Mouse (Mus musculus) liver (tissue): ENCODE results near the gene Fxyd3.

Experiments used
- DNase-seq: peaks from one replicate; pipeline ENCODE4 v3.0.0-alpha.2; 2020; ENCODE audit warnings: mixed read lengths

Fxyd3 gene

GRCm38 (mm10) chr7:31076492-31076891 lies at the start of gene Fxyd3:
Gene Fxyd3, minus strand, starts transcription at chr7:31076704.
- DNase-seq = no peak

GRCm38 (mm10) chr7:31125116-31125515 lies 48.6 kb upstream of the Fxyd3 start:
- no peak for DNase-seq

- DNase-seq = no peak
These were observed 47.9 kb upstream of the Fxyd3 start for GRCm38 (mm10) chr7:31124381-31124780.

GRCm38 (mm10) chr7:31123697-31124096 lies 47.2 kb upstream of the Fxyd3 start:
- DNase-seq = no peak

- DNase-seq = no peak
These were observed 46.4 kb upstream of the Fxyd3 start for GRCm38 (mm10) chr7:31122641-31123631.

GRCm38 (mm10) chr7:31119556-31119955 lies 43.1 kb upstream of the Fxyd3 start:
- no peak for DNase-seq

GRCm38 (mm10) chr7:31118486-31118885 lies 42.0 kb upstream of the Fxyd3 start:
- DNase-seq = no peak

- no peak for DNase-seq
These were observed 41.0 kb upstream of the Fxyd3 start for GRCm38 (mm10) chr7:31117465-31117864.

- DNase-seq = peak; percentile 61
These were observed 40.2 kb upstream of the Fxyd3 start for GRCm38 (mm10) chr7:31116721-31117145.

GRCm38 (mm10) chr7:31115587-31116043 lies 39.1 kb upstream of the Fxyd3 start:
- DNase-seq = peak; percentile 70

GRCm38 (mm10) chr7:31115182-31115581 lies 38.7 kb upstream of the Fxyd3 start, which contains the start of gene Hpn:
Gene Hpn, minus strand, starts transcription at chr7:31115290.
- DNase-seq = peak; percentile 70

GRCm38 (mm10) chr7:31114646-31115045 lies 38.1 kb upstream of the Fxyd3 start:
- DNase-seq = peak; percentile 23

- no peak for DNase-seq
These were observed 37.3 kb upstream of the Fxyd3 start for GRCm38 (mm10) chr7:31113800-31114199.

GRCm38 (mm10) chr7:31112036-31112435 lies 35.5 kb upstream of the Fxyd3 start:
- no peak for DNase-seq

- DNase-seq = no peak
These were observed 34.4 kb upstream of the Fxyd3 start for GRCm38 (mm10) chr7:31110861-31111385.

- no peak for DNase-seq
These were observed 33.3 kb upstream of the Fxyd3 start for GRCm38 (mm10) chr7:31109796-31110195.

GRCm38 (mm10) chr7:31109091-31109490 lies 32.6 kb upstream of the Fxyd3 start:
- no peak for DNase-seq

GRCm38 (mm10) chr7:31107781-31108180 lies 31.3 kb upstream of the Fxyd3 start:
- DNase-seq = no peak

GRCm38 (mm10) chr7:31106166-31106565 lies 29.7 kb upstream of the Fxyd3 start:
- DNase-seq = no peak

- DNase-seq = peak; percentile 36
These were observed 28.7 kb upstream of the Fxyd3 start for GRCm38 (mm10) chr7:31105061-31105768.

GRCm38 (mm10) chr7:31100786-31101185 lies 24.3 kb upstream of the Fxyd3 start:
- DNase-seq = no peak

GRCm38 (mm10) chr7:31099612-31099982 lies 23.1 kb upstream of the Fxyd3 start:
- no peak for DNase-seq
